Mouse (Mus musculus): Measurements from ENCODE around the gene Eefsec.

The Eefsec gene

GRCm38 (mm10) chr6:88446063-88447002, at the start of gene Eefsec:
Eefsec (minus strand) TSS chr6:88446539.
- in situ Hi-C loops (cut with MboI; ENCODE audit: unreplicated experiment in 2 of 2): no loop called here

- in situ Hi-C loops (cut with MboI; ENCODE audit: unreplicated experiment in 2 of 2): loop anchor here in 1 of 2 experiments (5.0 to 25.0 kb wide), 2 partner anchors 306 to 381 kb away; no protein-coding TSS in a partner anchor
These were observed 47.4 kb upstream of the Eefsec start for GRCm38 (mm10) chr6:88493712-88494111.

GRCm38 (mm10) chr6:88490629-88491354, 44.5 kb upstream of the Eefsec start:
- in situ Hi-C loops (cut with MboI; ENCODE audit: unreplicated experiment in 2 of 2): loop anchor here in 1 of 2 experiments (5.0 to 25.0 kb wide), 2 partner anchors 303 to 378 kb away; no protein-coding TSS in a partner anchor

DNA sequence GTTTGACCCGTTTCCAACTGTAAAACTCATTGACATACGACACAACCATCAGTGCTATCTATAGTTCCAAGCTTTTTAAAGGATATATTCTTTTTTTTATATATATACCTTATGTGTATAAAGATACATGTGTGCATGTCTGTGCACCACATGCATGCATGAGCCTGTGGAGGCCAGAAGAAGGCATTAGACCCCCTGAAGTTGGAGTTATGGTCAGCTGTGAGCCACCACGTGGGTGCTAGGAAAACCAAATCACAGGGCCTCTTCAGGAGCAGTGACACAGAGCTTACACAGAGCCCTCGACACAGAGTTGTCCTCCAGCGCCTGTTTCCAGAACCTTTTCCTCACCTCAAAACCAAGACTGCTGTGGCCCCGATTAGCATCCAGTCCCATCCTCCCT, 43.5 kb upstream of the Eefsec start:
- in situ Hi-C loops (cut with MboI; ENCODE audit: unreplicated experiment in 2 of 2): loop anchor here (5.0 to 25.0 kb wide), 3 partner anchors 303 to 378 kb away; no protein-coding TSS in a partner anchor

- in situ Hi-C loops (cut with MboI; ENCODE audit: unreplicated experiment in 2 of 2): loop anchor here (5.0 to 25.0 kb wide), 3 partner anchors 302 to 377 kb away; no protein-coding TSS in a partner anchor
These were observed 42.7 kb upstream of the Eefsec start for GRCm38 (mm10) chr6:88489026-88489425.

- in situ Hi-C loops (cut with MboI; ENCODE audit: unreplicated experiment in 2 of 2): loop anchor here (5.0 to 25.0 kb wide), 3 partner anchors 300 to 375 kb away; no protein-coding TSS in a partner anchor
These were observed 40.6 kb upstream of the Eefsec start for GRCm38 (mm10) chr6:88486893-88487292.

DNA sequence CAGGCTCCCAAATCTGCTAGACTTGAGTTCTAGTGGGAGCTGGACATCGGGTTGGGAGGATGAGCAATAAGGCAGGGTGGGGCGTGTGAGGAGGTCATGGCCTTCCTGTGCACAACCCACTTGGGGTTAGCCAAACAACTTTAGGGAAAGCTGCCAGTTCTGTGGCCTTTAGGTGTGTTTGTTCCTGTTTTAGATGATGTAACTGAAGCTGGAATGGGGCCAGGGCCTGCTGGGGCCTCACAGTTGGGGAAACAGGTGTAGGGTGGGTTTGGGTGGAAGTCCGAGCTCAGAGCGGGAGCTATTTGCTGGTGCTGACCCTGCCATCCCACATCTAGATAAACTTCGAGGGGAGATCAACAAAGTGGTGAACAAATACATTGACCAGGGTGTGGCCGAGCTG, 39.0 kb upstream of the Eefsec start:
- in situ Hi-C loops (cut with MboI; ENCODE audit: unreplicated experiment in 2 of 2): loop anchor here (5.0 to 25.0 kb wide), 3 partner anchors 298 to 373 kb away; no protein-coding TSS in a partner anchor

DNA sequence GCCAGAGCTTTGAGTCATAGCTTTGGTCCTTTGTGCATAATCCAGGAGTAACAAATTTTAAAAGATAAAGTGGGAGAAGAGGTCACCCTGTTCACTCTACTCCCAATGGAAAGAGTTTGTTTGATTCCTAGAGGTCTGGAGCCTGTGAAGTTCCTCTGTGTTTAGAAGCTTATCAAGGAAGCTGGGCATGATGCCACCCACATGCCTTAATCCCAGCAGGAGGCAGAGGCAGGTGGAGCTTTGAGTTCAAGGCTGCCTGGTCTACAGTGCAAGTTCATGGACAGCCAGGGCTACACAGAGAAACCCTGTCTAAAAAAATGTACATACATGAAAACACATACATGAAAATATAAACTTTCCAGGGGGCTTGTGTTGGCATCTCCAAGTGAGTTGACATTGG, 37.6 kb upstream of the Eefsec start:
- in situ Hi-C loops (cut with MboI; ENCODE audit: unreplicated experiment in 2 of 2): loop anchor here in 1 of 2 experiments (25.0 kb wide), 1 partner anchor 372 kb away; no protein-coding TSS in a partner anchor

- in situ Hi-C loops (cut with MboI; ENCODE audit: unreplicated experiment in 2 of 2): loop anchor here in 1 of 2 experiments (25.0 kb wide), 1 partner anchor 371 kb away; no protein-coding TSS in a partner anchor
These were observed 36.8 kb upstream of the Eefsec start for GRCm38 (mm10) chr6:88483111-88483510.

DNA sequence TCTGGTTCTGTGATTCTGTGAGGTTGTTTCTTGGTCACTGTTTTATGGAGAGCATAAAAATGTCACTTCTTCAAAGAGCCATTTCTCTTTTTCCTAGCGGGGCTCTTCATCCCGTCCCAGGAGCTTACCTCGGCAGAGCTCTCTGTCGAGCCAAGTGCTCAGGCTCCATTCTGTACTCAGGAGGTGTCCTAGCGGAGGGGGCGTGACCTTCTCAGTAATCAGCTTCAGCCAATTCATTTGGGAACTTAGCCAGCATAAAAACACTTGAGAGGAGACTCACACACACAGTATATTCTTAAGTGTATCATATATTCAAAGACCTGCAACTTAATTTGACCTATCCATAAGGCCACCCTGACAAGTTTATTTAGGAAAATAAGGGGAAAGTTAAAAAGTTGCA, 34.1 kb upstream of the Eefsec start:
- in situ Hi-C loops (cut with MboI; ENCODE audit: unreplicated experiment in 2 of 2): loop anchor here in 1 of 2 experiments (25.0 kb wide), 1 partner anchor 368 kb away; no protein-coding TSS in a partner anchor

- in situ Hi-C loops (cut with MboI; ENCODE audit: unreplicated experiment in 2 of 2): no loop called here
These were observed 23.5 kb upstream of the Eefsec start for GRCm38 (mm10) chr6:88469878-88470277.

DNA sequence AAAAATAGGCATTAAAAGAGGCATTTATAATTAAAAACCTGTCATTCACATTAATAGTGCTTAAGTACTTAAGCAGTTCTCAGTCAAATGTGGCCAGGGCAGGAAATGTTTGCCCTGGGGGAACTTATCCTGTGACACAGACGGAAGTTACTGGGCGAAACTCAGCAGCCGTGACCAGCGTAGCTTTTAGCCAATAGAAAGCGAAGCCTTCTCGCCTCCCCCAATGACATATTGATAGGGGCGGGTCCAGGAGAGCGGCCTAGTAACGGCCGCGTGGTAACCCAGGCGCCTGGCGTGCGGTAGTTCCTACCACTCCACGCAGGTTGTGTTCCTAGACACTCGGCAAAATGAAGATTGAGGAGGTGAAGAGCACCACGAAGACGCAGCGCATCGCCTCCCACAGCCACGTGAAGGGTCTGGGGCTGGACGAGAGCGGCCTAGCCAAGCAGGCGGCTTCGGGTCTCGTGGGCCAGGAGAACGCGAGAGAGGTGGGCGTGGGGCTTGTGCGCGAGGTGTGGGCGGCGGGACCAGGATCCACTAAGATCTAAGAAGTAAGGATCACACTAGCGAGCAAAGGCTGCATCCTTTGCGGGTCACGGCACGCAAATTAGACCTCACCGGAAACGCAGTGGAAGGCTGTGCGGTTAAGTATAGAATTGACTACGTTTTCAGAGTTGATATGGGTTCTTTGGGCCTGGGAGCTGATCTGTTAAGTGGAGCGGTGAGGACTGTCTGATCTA, 19.0 kb upstream of the Eefsec start, which contains the start of gene Ruvbl1:
TSS of gene Ruvbl1 (plus strand) at position 229 of the 740 bp plus-strand sequence.
- in situ Hi-C loops (cut with MboI; ENCODE audit: unreplicated experiment in 2 of 2): no loop called here

DNA sequence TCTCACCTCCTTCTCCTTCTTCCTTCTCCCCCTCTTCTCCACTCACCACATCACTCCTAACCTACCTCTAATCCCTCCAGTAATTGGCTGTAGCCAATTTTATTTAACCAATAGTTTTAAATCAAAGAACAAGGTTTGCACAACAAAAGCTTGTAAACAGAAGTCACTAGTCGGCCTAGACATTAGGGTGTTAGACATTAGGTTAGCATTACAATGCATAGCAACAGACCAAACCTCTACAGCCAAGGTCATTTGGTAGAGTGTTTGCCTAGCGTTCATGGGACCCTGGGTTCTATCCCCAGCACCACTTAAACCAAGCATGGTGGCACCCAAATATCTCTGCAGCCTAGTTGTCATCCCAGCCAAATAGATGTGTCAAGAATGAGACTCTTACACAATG, 8.2 kb upstream of the Eefsec start:
- in situ Hi-C loops (cut with MboI; ENCODE audit: unreplicated experiment in 2 of 2): no loop called here

- in situ Hi-C loops (cut with MboI; ENCODE audit: unreplicated experiment in 2 of 2): no loop called here
These were observed 1.1 kb upstream of the Eefsec start for GRCm38 (mm10) chr6:88447454-88447853.

- in situ Hi-C loops (cut with MboI; ENCODE audit: unreplicated experiment in 2 of 2): no loop called here
These were observed 678 bp downstream of the Eefsec start for GRCm38 (mm10) chr6:88445661-88446060.

DNA sequence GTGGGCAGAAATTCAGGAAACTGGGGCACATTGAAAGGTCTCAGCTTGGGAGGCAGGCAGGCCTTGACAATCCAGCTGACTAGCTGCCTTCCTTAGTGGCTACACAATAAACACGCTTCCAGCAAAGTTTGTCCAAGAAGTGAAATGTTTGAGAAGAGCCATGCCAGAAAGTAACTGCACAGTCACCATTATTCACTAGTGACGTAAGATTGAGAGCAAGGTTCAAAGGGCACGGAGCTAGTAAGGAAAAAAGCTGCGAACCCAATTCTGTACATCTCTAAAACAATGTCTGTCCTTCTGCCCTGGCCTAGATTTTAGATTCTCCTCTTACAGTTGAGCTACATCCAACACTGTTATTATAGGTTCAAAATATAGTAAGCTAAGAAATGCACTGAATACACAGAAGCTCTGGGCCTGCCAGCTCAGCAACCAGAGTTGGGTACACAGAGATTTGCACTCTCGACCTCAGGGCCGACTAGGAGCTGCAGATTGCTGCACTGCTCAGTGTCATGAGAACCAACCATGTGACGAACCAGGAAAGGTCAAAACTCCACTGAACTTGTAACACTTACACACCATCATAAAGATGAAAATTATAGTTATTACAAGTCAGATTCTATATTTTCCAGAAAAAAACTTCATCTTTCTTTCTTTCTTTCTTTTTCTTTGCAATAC, 2.1 kb downstream of the Eefsec start:
- in situ Hi-C loops (cut with MboI; ENCODE audit: unreplicated experiment in 2 of 2): no loop called here

- in situ Hi-C loops (cut with MboI; ENCODE audit: unreplicated experiment in 2 of 2): no loop called here
These were observed 2.9 kb downstream of the Eefsec start for GRCm38 (mm10) chr6:88443446-88443845.

DNA sequence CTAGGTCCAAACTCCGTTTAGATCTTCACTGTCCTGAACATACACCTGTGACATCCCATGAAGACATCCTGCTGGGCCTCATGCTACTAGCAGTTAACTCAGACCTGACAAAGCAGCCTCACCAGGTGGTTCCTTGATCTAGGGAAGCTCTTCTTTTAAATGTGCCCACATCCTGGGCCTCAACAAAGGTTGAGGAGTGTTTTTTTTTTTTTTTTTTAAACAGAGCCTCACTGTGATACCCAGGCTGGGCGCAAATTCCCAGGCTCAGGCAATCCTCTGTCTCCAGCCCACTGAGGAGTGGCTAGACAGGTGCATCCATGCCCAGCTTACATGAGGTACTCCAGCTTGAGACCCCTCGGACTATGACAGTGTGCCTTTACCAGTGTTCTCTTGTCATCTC, 3.8 kb downstream of the Eefsec start:
- in situ Hi-C loops (cut with MboI; ENCODE audit: unreplicated experiment in 2 of 2): no loop called here

DNA sequence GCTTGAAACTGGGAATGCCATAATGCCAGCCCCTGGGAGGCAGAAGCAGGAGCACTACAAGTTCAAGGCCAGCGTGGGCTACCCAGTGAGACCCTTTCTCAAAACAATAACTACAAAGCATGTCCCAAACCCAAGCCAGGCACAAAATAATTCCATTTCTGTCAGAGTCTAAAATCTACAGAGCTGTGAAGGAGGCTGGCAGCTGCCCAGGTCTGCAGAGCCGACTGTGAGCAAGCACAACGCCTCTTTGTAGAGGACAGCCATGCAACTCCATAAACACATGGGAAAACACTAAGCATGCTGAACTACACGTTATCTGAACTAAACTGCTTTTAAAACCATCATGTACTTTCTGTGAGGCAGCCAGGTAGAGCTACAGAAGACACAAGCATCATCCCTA, 7.3 kb downstream of the Eefsec start:
- in situ Hi-C loops (cut with MboI; ENCODE audit: unreplicated experiment in 2 of 2): no loop called here

Measured in v-Abl transformed pro-B cells (cell line).